Mouse (Mus musculus) left cerebral cortex, postnatal 14 days (tissue): ENCODE results near the gene Ide. TPM values are rescaled to one million over a fixed set of nuclear protein-coding genes. Genes with fewer than 3 reads are reported as not detected.

Experiments used
- DNase-seq, 2 experiments: peaks; one replicate each; pipeline ENCODE4 v3.0.0; 2021 to 2022; ENCODE audit warnings: low spot score in 2 of 2, mixed read lengths in 1 of 2
- intact Hi-C: fragments of 180-260 bp; cut with DNase I; formaldehyde crosslinking; loops from one replicate; pipeline ENCODE4 v1.15.1; 2025
- long read RNA-seq, 2 experiments: library from polyadenylated mRNA; stranded (forward); transcript quantifications; one replicate each; pipeline ENCODE4 v2.0.0; 2021
- total RNA-seq, 2 experiments: library from RNA; stranded (reverse); gene quantifications; 2 replicates each; pipeline ENCODE4 v1.2.3; 2021

The Ide gene
- total RNA-seq, result 10 to 100 TPM; 48.3 to 77.1 TPM
- long read RNA-seq, experiment 1, full-length matches to known transcripts, result 34 of 45 reads
- long read RNA-seq, experiment 1, partial matches to known transcripts, result 6 of 45 reads
- long read RNA-seq, experiment 1, other reads (novel, unspliced or antisense), result 5 of 45 reads
- long read RNA-seq, experiment 2, full-length matches to known transcripts, result 17 of 23 reads
- long read RNA-seq, experiment 2, partial matches to known transcripts, result 3 of 23 reads
- long read RNA-seq, experiment 2, other reads (novel, unspliced or antisense), result 3 of 23 reads

DNA sequence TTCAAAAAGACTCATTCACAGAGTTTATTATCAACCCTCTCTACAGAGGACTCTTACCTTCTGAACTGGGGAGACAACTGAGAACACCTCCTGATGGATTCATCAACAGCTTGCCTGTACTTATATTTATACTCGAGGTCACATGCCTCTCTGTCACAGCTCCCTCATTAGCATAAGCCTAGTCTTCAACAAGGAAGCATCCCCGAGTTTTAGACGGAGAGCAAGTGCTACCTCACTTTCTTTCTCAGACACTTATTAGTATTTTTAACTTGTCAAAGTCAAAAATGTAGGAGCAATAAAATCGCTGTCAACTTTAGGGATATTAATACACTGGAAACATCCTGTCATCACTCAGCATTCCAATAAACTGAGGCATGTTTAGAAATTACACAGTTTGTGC, at the start of gene Ide:
TSS of gene Ide (minus strand) at position 101 of the 400 bp plus-strand sequence.
- intact Hi-C loops, result no loop called here

DNA sequence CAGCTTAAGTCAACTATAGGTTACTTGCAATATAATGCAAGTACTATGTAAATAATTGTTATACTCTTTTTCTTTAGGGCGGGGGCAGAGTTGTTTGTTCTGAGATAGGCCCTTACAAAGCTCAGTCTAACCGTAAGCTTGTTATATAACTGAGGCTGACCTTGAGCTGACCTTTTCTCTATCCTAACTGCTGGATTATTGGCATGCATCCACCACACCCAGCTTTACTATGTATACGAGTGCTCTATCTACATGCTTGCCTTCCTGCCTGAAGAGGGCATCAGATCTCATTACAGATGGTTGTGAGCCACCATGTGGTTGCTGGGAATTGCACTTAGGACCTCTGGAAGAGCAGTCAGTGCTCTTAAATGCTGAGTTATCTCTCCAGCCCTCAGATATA, 48.5 kb upstream of the Ide start:
- intact Hi-C loops, result no loop called here
- no peak for DNase-seq

More for the DNA sequence above, at the start of gene Ide:
- no peak for DNase-seq

DNA sequence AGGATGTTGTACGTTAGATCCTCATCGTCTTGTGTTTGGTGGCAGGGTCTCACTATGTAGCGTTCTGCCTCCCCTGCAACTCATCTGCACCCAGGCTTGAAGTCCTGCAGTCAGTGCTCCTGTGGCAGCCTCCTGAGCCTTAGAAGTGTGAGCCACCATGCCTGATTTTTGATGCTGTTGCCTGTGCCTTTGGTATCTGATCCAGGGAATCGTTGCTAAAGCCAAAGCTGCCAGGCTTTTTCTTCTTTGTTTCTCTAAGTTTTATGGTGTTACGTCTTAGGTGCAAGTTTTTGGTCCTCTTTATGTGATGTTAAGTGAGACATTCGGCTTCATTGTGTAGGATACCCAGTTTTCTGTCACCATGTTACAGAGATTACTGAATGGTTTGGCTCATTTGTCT, 41.2 kb upstream of the Ide start:
- no peak for DNase-seq
- intact Hi-C loops, result no loop called here

DNA sequence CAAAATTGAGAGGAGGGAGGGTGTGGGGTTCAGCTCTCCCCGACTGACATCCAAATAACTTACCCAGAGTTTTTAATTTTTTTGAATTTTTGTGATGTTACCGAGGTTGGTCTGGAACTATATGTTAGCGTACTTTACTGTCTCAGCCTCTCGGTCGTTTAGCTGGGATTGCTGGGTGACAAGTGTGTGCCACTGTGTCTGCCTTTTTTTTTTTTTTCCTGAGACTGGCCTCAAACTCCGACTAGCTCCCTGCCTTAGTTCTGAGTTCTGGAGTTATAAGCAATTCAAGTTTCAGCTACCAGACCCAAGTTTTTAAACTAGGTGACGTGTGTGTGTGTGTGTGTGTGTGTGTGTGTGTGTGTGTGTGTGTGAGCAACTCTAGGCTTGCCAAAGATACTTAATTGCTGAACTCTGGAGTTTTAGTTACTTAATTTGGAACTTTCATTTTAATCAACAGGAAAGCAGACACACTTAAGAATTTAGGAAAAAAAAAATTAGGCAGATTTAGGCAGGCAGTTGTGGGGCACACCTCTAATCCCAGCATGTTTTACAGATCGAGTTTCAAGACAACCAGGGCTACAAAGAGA, 39.8 kb upstream of the Ide start:
- no peak for DNase-seq
- intact Hi-C loops, result no loop called here

DNA sequence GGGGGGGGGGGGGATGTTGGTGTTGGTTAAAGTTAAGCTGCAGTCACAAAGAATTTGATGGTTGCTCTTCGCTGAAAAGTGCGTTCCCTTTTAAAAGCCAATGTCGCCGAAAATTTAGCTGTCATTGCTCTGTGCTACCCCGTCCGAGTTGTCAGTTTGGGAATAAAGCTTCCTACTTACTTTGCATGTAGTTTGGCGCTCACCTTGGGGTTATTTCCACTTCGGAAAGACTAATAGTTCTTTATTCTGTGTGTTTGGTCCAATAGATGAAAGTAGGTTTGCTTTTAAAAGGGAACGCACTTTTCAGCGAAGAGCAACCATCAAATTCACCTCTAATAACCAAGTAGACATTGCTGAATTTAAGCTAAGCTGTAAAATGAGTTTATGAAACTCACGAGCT, 39.2 kb upstream of the Ide start:
- DNase-seq, result no peak
- intact Hi-C loops, result no loop called here

DNA sequence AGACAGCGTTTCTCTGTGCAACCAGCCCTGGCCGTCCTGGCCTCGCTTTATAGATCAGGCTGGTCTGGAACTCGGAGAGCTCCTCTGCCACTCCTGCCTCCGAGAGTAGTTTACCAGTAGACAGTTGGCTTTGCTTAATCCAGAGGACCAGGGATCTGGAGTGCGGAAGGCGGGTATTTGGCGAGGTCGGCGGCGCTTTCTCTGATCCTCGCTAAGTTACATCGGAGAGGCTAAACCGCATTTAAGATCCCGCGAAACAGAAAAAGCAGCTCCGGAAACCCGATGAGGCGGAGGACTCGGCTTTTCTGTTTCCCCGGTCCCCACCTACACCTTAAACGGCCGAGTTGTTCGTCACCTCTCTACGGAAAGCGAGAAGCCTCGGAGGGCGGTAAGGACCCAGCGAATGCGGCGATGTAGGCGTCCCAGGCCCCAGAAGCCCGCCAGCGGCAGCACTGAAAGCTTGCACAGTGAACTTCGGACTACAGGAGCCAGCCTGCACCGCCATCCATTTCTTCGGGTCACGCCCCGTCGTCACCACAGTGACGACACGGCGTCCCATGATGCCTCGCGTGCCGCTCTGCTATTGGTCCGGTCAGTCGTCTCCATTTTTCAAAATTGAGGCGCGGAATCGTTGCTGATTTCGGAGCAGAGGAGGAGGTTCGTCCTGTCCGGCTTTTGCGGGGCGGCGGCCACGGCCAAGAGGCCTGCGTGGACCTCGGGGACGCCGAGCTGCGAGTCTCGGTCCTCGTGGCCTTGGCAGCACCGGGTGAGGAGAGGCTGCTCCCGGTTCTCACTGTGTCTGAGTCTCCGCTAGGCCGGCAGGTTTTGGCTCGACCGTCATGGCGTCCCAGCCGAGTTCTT, 38.3 kb upstream of the Ide start, which contains the start of gene Kif11:
TSS of gene Kif11 (plus strand) at position 649 of the 861 bp plus-strand sequence.
- intact Hi-C loops, result no loop called here
- peak; percentile 98 to 100 for DNase-seq

DNA sequence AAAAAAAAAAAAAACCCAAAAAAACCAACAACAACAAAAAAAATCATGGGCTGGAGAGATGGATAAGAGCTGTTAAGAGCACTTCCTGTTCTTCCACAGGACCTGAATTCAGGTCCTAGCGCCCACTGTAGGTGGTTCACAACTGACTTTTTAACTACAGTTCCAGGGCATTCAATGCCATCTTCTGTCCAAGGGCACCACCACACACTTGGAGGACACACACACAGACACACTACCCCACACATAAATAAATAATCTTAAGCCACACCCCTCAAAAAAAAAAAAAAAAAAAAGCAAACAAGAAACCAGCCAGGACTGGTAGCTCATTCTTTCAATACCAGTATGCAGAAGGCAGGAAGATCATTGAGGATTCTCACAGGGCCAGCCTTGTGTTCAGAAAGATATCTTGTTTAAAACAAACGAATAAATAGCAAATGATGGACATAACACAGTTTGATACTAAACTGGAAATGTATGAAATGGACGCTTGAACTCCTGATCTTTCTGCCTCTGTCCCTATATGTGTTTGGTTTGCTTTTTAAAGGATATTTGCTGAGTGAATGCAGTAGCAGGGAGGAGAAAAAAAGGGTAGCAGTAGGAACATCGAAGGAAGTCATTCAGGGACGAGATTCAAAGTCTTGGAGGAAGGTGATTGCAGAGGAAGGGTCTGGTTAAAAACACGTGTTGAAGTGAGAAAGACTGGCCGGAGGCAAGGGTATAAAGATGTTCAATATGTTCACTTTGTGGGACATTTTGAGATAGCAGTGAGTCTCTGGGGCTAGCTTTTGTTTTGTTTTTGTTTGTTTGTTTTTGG, 37.5 kb upstream of the Ide start:
- no peak for DNase-seq
- intact Hi-C loops, result no loop called here

DNA sequence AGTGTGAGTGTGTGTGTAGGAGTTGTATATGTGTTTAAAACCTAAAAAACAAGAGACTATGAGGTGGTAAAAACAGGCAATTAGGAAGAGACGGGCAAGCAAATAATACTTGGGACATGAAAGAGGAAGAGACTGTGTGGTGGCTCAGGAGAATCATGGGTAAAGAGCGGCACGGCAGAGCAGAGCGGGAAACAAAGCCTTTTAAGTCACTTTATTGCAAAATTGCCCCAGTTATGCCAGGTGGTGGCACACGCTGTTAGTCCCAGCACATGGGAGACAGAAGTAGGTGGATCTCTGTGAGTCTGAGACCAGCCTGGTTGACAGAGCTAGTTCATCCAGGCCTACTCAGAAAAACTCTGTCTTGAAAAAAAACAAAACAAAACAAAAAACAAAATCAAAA, 32.7 kb upstream of the Ide start:
- intact Hi-C loops, result no loop called here
- no peak for DNase-seq

DNA sequence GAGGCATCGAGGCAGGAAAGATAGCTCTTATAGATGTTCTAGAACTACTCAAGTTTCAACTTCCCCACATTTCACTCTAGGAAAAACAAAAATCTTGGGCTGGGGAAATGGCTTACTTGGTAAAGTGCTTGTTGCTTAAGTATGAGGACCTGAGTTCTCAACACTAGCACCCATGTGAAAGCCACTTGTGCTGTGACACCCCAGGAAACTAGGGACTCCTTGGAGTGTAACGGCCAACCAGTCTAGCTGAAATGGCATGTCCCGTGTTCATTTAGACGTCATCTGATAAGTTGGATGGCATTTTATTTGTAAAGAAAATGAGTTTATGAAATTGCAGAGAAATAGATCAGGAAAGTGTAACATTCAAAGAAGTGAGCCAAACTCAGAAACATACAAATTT, 32.3 kb upstream of the Ide start:
- DNase-seq, result no peak
- intact Hi-C loops, result no loop called here

DNA sequence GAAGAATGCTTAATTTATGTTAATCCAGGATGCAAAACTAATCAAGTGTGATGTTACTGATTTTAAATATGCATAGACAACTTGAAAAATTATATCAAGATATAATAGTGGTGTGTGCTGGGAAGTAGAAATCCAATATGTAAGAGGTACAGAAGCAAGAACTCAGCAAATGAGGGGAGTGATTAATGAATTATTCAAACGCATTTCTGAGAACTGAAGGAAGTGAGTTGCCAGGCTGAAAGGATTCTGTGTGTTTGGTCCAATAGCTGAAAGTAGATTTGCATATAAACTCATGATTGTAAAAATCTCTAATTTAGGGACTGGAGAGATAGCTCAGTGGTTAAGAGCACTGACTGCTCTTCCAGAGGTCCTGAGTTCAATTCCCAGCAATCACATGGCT, 31.3 kb upstream of the Ide start:
- DNase-seq, result no peak
- intact Hi-C loops, result no loop called here

DNA sequence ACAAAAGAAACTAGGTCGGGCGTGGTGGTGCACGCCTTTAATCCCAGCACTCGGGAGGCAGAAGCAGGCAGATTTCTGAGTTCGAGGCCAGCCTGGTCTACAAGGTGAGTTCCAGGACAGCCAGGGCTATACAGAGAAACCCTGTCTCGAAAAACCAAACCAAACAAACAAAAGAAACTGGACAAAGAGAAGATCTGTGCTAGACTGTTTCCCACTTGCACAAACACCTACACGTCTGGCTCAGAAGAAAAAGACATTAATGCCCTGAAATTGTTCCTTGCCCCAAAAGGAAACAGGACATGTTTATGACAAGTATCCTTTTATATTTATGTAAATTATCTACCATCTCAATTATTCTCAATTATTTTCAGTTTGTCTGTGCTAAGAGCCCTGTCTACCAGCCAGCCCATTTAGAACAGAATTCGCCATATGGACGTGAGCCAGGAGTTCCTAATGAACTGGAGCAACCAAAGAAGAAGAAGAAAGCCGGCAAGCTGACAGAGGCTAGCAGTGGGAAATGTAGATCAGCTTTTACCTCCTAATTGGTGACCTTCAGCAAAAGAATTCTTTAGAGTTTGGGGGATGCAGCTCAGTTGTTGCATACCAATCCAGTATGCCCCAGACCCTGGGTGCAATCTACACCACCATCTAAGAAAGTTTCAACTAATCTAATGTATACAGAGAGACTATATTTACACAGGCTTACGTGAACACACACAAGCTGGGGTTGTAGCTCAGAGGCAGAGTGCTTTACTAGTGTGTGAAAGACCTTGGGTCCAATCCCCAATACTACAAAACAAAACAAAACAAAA, 25.7 kb upstream of the Ide start:
- peak; percentile 43 to 45 for DNase-seq
- intact Hi-C loops, result no loop called here

DNA sequence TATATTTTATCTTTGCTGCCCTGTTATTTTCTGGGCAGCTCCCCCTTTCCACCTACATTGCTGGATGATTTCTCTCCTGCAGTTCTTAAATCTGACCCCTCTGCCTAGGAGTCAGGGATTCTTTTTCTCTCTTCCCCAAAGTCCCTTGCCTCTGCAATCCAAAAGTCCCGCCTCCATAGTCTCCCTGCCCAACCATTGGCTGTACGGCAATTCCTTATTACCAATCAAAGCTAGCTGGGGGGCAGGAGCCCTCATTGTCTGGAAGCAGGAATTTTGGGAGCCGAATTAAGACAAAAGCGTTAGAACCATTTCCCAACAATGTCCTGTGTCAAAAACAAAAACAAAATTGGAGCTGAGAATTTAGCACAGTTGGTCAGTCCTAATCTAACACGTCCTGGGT, 24.9 kb upstream of the Ide start:
- intact Hi-C loops, result no loop called here
- no peak for DNase-seq

DNA sequence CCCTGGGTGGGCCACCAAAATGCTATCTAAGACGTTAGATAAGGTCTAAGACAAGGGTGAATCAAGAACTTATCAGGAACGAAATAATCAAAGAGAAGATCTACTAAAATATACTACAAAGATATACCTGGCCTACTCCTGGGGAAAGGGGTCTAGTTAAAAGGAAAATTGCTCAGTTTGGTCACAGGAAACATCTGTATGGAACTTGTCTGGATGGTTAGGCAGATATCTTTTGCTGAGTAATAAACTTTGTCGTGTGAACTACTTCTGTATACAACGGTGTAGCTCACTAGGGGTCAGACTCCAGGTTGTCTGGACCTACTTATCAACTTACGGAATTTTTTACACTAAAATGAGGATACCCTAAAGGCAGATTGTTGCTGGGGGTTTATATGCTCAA, 22.4 kb upstream of the Ide start:
- no peak for DNase-seq
- intact Hi-C loops, result no loop called here

DNA sequence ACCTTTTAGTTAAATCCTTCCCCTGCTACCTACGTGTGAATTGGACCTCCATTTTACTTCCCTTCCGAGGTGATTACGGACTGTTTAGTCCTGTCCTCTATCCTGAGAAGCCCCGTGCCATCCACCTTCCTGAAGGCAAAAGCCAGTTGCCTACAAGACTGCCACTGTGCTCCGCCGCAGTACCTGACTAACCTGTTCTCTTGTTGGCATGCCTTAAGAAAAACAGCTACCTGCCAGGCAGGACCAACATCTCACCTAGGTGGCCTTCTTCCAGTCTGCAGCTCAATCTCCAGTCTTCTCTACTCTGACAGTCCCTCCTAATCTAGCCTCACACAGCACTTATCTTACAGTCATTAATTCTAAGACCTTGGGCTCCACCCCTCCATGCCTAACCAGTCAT, 15.7 kb upstream of the Ide start:
- DNase-seq, result no peak
- intact Hi-C loops, result no loop called here

DNA sequence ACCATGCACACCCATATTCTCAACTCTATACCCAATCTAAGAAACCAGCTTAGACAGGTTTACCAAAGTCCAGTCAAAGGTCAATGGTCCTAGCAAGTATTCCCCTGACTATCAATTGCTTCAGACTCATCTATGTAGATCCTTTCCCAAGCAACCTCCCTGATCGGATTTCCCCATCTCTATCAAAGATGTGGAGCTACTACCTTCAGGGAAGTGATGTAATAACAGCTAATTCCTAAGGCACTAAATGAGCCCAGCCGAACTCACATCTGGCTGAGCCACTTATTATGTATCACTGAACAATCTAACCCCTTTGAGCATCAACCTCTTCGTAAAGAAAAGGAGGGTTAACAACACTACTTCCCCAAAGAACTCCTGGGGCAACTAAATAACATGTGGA, 15.1 kb upstream of the Ide start:
- intact Hi-C loops, result no loop called here
- no peak for DNase-seq

DNA sequence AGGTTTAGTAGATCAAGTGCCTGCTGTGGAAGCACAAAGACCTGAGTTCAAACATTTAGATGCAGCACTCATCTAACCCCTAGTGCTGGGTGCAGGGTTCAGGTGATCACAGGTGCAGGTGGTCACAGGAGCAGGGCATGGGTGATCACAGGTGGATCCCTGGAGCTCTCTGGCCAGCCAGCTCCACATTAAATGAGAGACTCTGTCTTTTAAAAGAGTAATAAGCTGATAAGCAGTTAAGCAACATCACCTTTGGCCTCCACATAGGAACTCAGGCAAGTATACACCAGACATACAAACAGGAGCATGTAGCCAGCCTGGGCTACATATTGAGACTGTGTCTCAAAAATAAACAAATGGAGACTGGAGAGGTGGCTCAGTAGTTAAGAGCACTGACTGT, 11.3 kb upstream of the Ide start:
- intact Hi-C loops, result no loop called here
- DNase-seq, result no peak

DNA sequence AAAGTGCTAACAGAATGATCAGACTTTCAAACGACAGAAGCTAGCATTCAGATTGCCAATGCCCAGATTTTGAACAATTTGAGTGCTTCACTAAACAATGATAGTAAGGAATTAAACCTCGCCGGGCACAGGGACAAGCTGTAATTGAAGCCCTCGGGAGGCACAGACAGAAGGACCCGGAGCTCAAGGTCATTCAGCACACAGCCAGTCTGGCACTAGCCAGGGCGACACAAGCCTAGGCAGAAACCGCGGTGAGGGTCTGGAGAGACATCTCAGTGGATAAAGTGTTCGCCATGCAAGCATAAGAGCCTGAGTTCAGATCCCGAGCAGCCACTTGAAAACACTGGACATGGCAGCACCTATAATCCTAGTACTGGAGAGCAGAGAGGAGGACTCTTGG, 10.7 kb upstream of the Ide start:
- no peak for DNase-seq
- intact Hi-C loops, result no loop called here

DNA sequence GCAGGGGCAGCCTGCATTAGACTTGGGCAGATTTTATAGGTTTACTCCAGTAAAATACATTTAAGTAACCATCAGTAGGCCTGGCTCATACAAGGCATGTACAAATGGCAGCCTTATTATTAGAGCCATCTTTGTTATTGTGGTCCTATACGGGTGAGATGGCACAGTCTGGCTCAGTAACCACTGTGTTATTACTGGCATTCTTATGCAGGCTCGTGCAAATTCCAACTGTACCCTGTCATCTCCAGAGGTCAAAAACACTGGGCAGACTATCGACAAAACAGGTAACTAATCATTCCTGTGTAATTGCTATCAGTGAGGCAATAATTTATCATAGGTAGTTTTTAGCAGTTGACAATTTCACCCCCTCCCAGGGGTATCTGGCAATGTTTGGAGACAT, 8.6 kb upstream of the Ide start:
- no peak for DNase-seq
- intact Hi-C loops, result no loop called here

DNA sequence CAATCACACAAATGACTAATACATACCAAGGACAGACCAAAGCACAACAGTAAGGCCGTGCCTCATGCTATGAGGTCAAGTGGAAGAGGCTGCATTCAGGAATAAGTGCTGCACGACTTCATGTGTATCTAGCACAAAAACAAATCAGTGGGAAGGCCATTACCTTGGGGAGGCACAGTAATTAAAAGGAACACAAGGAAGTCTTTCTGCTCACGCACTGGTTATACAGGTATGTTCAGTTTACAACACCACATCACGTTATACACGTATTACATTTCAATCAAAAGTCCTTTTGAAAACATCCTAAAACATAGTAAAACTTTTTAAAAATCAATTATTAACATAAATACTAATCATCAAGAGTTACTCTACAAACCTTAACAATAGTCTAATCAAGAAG, 6.2 kb upstream of the Ide start:
- no peak for DNase-seq
- intact Hi-C loops, result no loop called here
